Mouse (Mus musculus) E14TG2a.4 (cell line): ENCODE results near the gene Rbms1.

Experiments
- CTCF ChIP-seq: conservative IDR thresholded peaks from 2 replicates; pipeline ENCODE4 v1.5.1; 2014; ENCODE audit warnings: low read length
- NANOG ChIP-seq: IDR thresholded peaks from 2 replicates; pipeline ENCODE4 v1.6.1; 2014; ENCODE audit warnings: borderline replicate concordance, low read length, mixed read lengths
- POU5F1 ChIP-seq: IDR thresholded peaks from 2 replicates; pipeline ENCODE4 v1.6.1; 2014; ENCODE audit warnings: low read length, borderline replicate concordance

DNA sequence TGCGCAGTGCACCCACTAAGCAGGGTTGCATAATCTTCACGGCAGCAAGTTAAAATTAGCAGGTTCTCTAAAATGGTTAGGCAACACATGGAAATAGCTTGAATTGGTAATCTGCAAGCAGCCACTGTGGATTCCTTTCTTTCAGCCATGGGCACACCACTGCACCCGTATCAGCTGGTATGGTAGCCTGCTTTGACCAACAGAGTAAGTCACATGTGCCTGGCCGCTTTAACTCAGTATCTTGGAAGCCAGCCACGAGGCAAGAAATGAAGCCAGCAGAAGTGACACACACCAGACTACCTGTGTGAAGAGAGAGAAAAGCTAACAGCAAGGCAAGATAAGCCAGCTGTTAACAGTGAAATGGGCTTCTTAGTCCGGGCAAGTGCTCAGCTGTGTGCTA, 52.2 kb downstream of the Rbms1 start:
- TF ChIP-seq CTCF (no peak), NANOG (no peak), POU5F1 (no peak)
